Mouse (Mus musculus) MEL (cell line): Measurements from ENCODE around the gene Rhcg. TPM values are rescaled to one million over a fixed set of nuclear protein-coding genes. Genes with fewer than 3 reads are reported as not detected.
A peak's percentile ranks its signal among the peaks of the same experiment; 100 is the strongest.

Experiments
- DNase-seq: peaks from one replicate; pipeline ENCODE4 v3.0.0; 2011; ENCODE audit warnings: low read depth, low spot score
- H3K27ac ChIP-seq: 2 replicates; pipeline ENCODE4 v1.5.1; 2012; ENCODE audit warnings: low read depth, mild to moderate bottlenecking, control low read depth, low read length, moderate library complexity; ENCODE audit not compliant: control insufficient read depth
- H3K27me3 ChIP-seq, 2 experiments: fragments of 150-350 bp in 1 of 2; sonication (generic) in 1 of 2; 2 replicates each; pipeline ENCODE4 v1.6.1; 2012; ENCODE audit warnings: low read length in 2 of 2, mild to moderate bottlenecking in 2 of 2, improper control_type of control experiment in 1 of 2, moderate library complexity in 1 of 2; ENCODE audit not compliant: insufficient read depth in 2 of 2, control insufficient read depth in 1 of 2
- H3K36me3 ChIP-seq, 2 experiments: 2 replicates each; pipeline ENCODE4 v1.6.1; 2012 to 2014; ENCODE audit warnings: low read length in 2 of 2, improper control_type of control experiment in 1 of 2, inconsistent platforms in 1 of 2, mild to moderate bottlenecking in 1 of 2; ENCODE audit not compliant: insufficient read depth in 2 of 2, control insufficient read depth in 1 of 2
- H3K4me1 ChIP-seq, 2 experiments: fragments of 150-350 bp in 1 of 2; sonication (generic) in 1 of 2; 2 replicates each; pipeline ENCODE4 v1.6.1; 2012; ENCODE audit warnings: low read length in 2 of 2, improper control_type of control experiment in 1 of 2, mild to moderate bottlenecking in 1 of 2; ENCODE audit not compliant: insufficient read depth in 2 of 2, control insufficient read depth in 1 of 2
- H3K4me3 ChIP-seq, 2 experiments: fragments of 150-350 bp in 1 of 2; sonication (generic) in 1 of 2; 2 replicates each; pipeline ENCODE4 v1.5.1; 2012; ENCODE audit warnings: low read depth in 2 of 2, low read length in 2 of 2, mild to moderate bottlenecking in 2 of 2, moderate library complexity in 2 of 2, control low read depth in 1 of 2, improper control_type of control experiment in 1 of 2; ENCODE audit not compliant: control insufficient read depth in 1 of 2, insufficient read depth in 1 of 2
- H3K79me2 ChIP-seq: 2 replicates; pipeline ENCODE4 v1.6.1; 2012; ENCODE audit warnings: mild to moderate bottlenecking, low read length, moderate library complexity; ENCODE audit not compliant: control insufficient read depth, poor library complexity, insufficient read depth
- H3K9ac ChIP-seq: 2 replicates; pipeline ENCODE4 v1.6.1; 2012; ENCODE audit warnings: low read depth, mild to moderate bottlenecking, control low read depth, low read length, moderate library complexity; ENCODE audit not compliant: control insufficient read depth, poor library complexity, severe bottlenecking
- H3K9me3 ChIP-seq: fragments of 150-350 bp; sonication (generic); replicated peaks from 2 replicates; pipeline ENCODE4 v1.6.1; 2012; ENCODE audit warnings: mild to moderate bottlenecking, low read length, improper control_type of control experiment, moderate library complexity; ENCODE audit not compliant: insufficient read depth
- CTCF ChIP-seq, 3 experiments: IDR thresholded peaks in 2 of 3; conservative IDR thresholded peaks in 1 of 3; 2 replicates each; pipeline ENCODE4 v1.5.1; 2011 to 2012; ENCODE audit warnings: low read length in 3 of 3, low read depth in 2 of 3, mild to moderate bottlenecking in 2 of 3, improper control_type of control experiment in 1 of 3, inconsistent platforms in 1 of 3, mixed read lengths in 1 of 3, moderate library complexity in 1 of 3; ENCODE audit not compliant: control insufficient read depth in 1 of 3, insufficient read depth in 1 of 3, poor library complexity in 1 of 3, severe bottlenecking in 1 of 3
- EP300 ChIP-seq, 2 experiments: IDR thresholded peaks; 2 replicates each; pipeline ENCODE4 v1.6.1; 2011; ENCODE audit warnings: improper control_type of control experiment in 2 of 2, low read length in 2 of 2, low read depth in 1 of 2, mild to moderate bottlenecking in 1 of 2
- ETS1 ChIP-seq: IDR thresholded peaks from 2 replicates; pipeline ENCODE4 v1.6.1; 2012; ENCODE audit warnings: low read depth, mild to moderate bottlenecking, inconsistent platforms, low read length, improper control_type of control experiment, moderate library complexity
- GABPA ChIP-seq: IDR thresholded peaks from 2 replicates; pipeline ENCODE4 v1.6.1; 2012; ENCODE audit warnings: low read depth, mild to moderate bottlenecking, inconsistent platforms, low read length, improper control_type of control experiment, moderate library complexity
- GATA1 ChIP-seq: IDR thresholded peaks from 2 replicates; pipeline ENCODE4 v1.6.1; 2011; ENCODE audit warnings: low read depth, low read length, improper control_type of control experiment
- MEF2A ChIP-seq: IDR thresholded peaks from 2 replicates; pipeline ENCODE4 v1.6.1; 2014; ENCODE audit warnings: low read depth, mild to moderate bottlenecking, inconsistent platforms, low read length, improper control_type of control experiment; ENCODE audit not compliant: poor library complexity, insufficient replicate concordance, severe bottlenecking; ENCODE audit errors: extremely low read depth
- MYC ChIP-seq: IDR thresholded peaks from 2 replicates; pipeline ENCODE4 v1.6.1; 2011; ENCODE audit warnings: low read depth, mild to moderate bottlenecking, low read length, improper control_type of control experiment, moderate library complexity
- POLR2A ChIP-seq, 2 experiments: IDR thresholded peaks; 2 replicates each; pipeline ENCODE4 v1.6.1; 2011 to 2012; ENCODE audit warnings: low read length in 2 of 2, mild to moderate bottlenecking in 2 of 2, control low read depth in 1 of 2, improper control_type of control experiment in 1 of 2, low read depth in 1 of 2, moderate library complexity in 1 of 2; ENCODE audit not compliant: control insufficient read depth in 1 of 2, insufficient read depth in 1 of 2, poor library complexity in 1 of 2
- POLR2AphosphoS5 ChIP-seq: IDR thresholded peaks from 2 replicates; pipeline ENCODE4 v1.6.1; 2012; ENCODE audit warnings: low read depth, borderline replicate concordance, mild to moderate bottlenecking, inconsistent platforms, low read length, moderate library complexity, mixed read lengths
- RAD21 ChIP-seq: IDR thresholded peaks from 2 replicates; pipeline ENCODE4 v1.6.1; 2011; ENCODE audit warnings: mild to moderate bottlenecking, low read depth, low read length, improper control_type of control experiment
- SMC3 ChIP-seq: IDR thresholded peaks from 2 replicates; pipeline ENCODE4 v1.6.1; 2011; ENCODE audit warnings: low read depth, low read length, improper control_type of control experiment
- TAL1 ChIP-seq: IDR thresholded peaks from 2 replicates; pipeline ENCODE4 v1.6.1; 2012; ENCODE audit warnings: mild to moderate bottlenecking, inconsistent platforms, low read length, moderate library complexity, mixed read lengths
- USF1 ChIP-seq: IDR thresholded peaks from 2 replicates; pipeline ENCODE4 v1.6.1; 2014; ENCODE audit warnings: low read depth, mild to moderate bottlenecking, inconsistent platforms, low read length, improper control_type of control experiment, moderate library complexity
- ZKSCAN1 ChIP-seq: IDR thresholded peaks from 2 replicates; pipeline ENCODE4 v1.6.1; 2012; ENCODE audit warnings: low read depth, mild to moderate bottlenecking, inconsistent platforms, low read length, improper control_type of control experiment, moderate library complexity
- ZMIZ1 ChIP-seq: IDR thresholded peaks from 2 replicates; pipeline ENCODE4 v1.6.1; 2012; ENCODE audit warnings: low read depth, mild to moderate bottlenecking, inconsistent platforms, low read length, improper control_type of control experiment, moderate library complexity
- ZNF384 ChIP-seq: IDR thresholded peaks from 2 replicates; pipeline ENCODE4 v1.6.1; 2012; ENCODE audit warnings: low read depth, mild to moderate bottlenecking, inconsistent platforms, low read length, improper control_type of control experiment
- polyA plus RNA-seq, 2 experiments: library from polyadenylated mRNA; stranded (reverse) in 1 of 2; unstranded in 1 of 2; fragments of >175 nt in 1 of 2; fragments of >200 nt in 1 of 2; gene quantifications; 2 replicates each; pipeline versions ENCODE4 v1.2.1 to v1.2.4; 2012; ENCODE audit warnings: low replicate concordance in 2 of 2, low read depth in 1 of 2; ENCODE audit not compliant: insufficient read length in 2 of 2, insufficient read depth in 1 of 2, missing spikeins in 1 of 2
- total RNA-seq: library from RNA; depleted of rRNA; stranded (reverse); fragments of 300-350 nt; gene quantifications from 2 replicates; pipeline ENCODE4 v1.2.3, GENCODE M21; 2012

Gene Rhcg
- total and polyA plus RNA-seq, 3 experiments = not detected

- TF ChIP-seq GABPA (no peak), POLR2A (IDR thresholded peaks at IDR 0.05; ENCODE audit: control insufficient read depth in 1 of 2, insufficient read depth in 1 of 2, low read depth in 1 of 2, low read length in 2 of 2, poor library complexity in 1 of 2) (no peak)
Observed at GRCm38 (mm10) chr7:79654185-79654584, 36.7 kb upstream of the Rhcg start (continued).

GRCm38 (mm10) chr7:79649005-79649404 lies 31.5 kb upstream of the Rhcg start:
- H3K79me2 ChIP-seq = no peaks in the 10 kb centered on the region
- H3K9ac ChIP-seq = no peak overlapping the region
- TF ChIP-seq CTCF (IDR thresholded peaks at IDR 0.05 in 2 of 3, conservative IDR thresholded peaks at IDR 0.05 in 1 of 3; ENCODE audit: control insufficient read depth in 1 of 3, insufficient read depth in 1 of 3, low read depth in 2 of 3, low read length in 3 of 3, poor library complexity in 1 of 3, severe bottlenecking in 1 of 3) = peak; percentile 73 to 81 (median 79)
- peak; percentile 72 for TF ChIP-seq SMC3
- TF ChIP-seq GATA1 = no peak
- no peak for TF ChIP-seq ETS1
- no peak for TF ChIP-seq ZMIZ1
- TF ChIP-seq USF1 = no peak
- peak; percentile 62 for TF ChIP-seq RAD21
- TF ChIP-seq POLR2AphosphoS5 = no peak
- no peak for TF ChIP-seq MYC
- H3K9me3 ChIP-seq = no peaks in the 10 kb centered on the region
- DNase-seq = peak; percentile 76
- H3K27ac ChIP-seq = no peak overlapping the region
- no peaks in the 10 kb centered on the region for H3K4me1 ChIP-seq
- H3K36me3 ChIP-seq = no peaks in the 10 kb centered on the region
- no peak overlapping the region for H3K4me3 ChIP-seq
- H3K27me3 ChIP-seq = peaks cover 3 to 7% of the 10 kb centered on the region in 2 experiments

GRCm38 (mm10) chr7:79647233-79647632 lies 29.8 kb upstream of the Rhcg start:
- Histone ChIP-seq H3K4me3 (no peak overlapping the region), H3K9me3 (no peaks in the 10 kb centered on the region), H3K4me1 (no peaks in the 10 kb centered on the region), H3K27ac (no peak overlapping the region), H3K27me3 (peaks cover 3 to 7% of the 10 kb centered on the region in 2 experiments), H3K79me2 (no peaks in the 10 kb centered on the region), H3K36me3 (no peaks in the 10 kb centered on the region), H3K9ac (no peak overlapping the region)
- no peak for DNase-seq
- TF ChIP-seq POLR2AphosphoS5 (no peak), ZKSCAN1 (no peak), GABPA (no peak), SMC3 (no peak), MEF2A (no peak), ZNF384 (no peak), EP300 (IDR thresholded peaks at IDR 0.05; ENCODE audit: low read depth in 1 of 2, low read length in 2 of 2) (no peak), TAL1 (no peak)
